Mouse (Mus musculus) erythroblast, embryonic 14.5 days (primary cell): ENCODE results near the gene Pdlim1. TPM values are rescaled to one million over a fixed set of nuclear protein-coding genes. Genes with fewer than 3 reads are reported as not detected.
"Not testable (repeated sequence)": the region's sequence is repeated elsewhere in the genome, so short reads cannot be mapped to it uniquely, and the experiment has no call there.

ENCODE experiments used
- H3K27me3 ChIP-seq: 2 replicates; pipeline ENCODE4 v1.6.1; 2012; ENCODE audit warnings: inconsistent platforms; ENCODE audit not compliant: control insufficient read depth
- H3K36me3 ChIP-seq: 2 replicates; pipeline ENCODE4 v1.6.1; 2012; ENCODE audit warnings: mild to moderate bottlenecking, inconsistent platforms; ENCODE audit not compliant: control insufficient read depth
- H3K4me1 ChIP-seq: 2 replicates; pipeline ENCODE4 v1.6.1; 2012; ENCODE audit warnings: inconsistent platforms; ENCODE audit not compliant: control insufficient read depth
- H3K4me3 ChIP-seq: replicated peaks from 2 replicates; pipeline ENCODE3; 2012; ENCODE audit warnings: moderate library complexity, mild to moderate bottlenecking, inconsistent platforms
- H3K9me3 ChIP-seq: 2 replicates; pipeline ENCODE4 v1.6.1; 2012; ENCODE audit warnings: low read length, inconsistent platforms, mixed read lengths; ENCODE audit not compliant: control insufficient read depth
- GATA1 ChIP-seq: IDR thresholded peaks from 2 replicates; pipeline ENCODE4 v1.6.1; 2012; ENCODE audit warnings: low read length, inconsistent platforms, mixed read lengths
- TAL1 ChIP-seq: IDR thresholded peaks from 3 replicates; pipeline ENCODE4 v1.6.1; 2012; ENCODE audit warnings: low read length, inconsistent platforms, mixed read lengths
- polyA plus RNA-seq: library from polyadenylated mRNA; stranded (reverse); fragments of >175 nt; gene quantifications from 2 replicates; pipeline ENCODE4 v1.2.3, GENCODE M21; 2012

Pdlim1 gene
- polyA plus RNA-seq, 1 experiment: 1.5 TPM

DNA sequence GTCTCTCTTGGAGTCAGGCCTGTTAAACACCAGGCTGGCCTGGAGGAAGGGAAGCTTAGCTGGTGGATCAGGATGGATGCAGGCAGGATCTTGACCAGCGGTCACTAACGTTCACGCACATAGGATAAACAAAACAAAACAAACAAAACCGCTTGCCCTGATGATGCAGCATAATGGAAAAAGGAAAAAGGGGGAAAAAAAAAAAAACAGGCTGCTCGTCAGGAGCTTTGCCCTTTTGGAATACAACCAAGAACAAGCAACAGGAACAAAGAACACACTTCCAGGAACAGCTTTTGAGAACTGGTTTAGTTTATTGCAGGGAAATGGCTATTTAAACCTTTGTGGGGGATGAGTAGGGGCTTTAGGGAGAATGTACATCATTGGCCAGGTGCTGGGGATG, 50.8 kb downstream of the Pdlim1 start:
- no peak for TF ChIP-seq GATA1
- TF ChIP-seq TAL1: no peak
- Histone ChIP-seq H3K4me1 (no peaks in the 10 kb centered on the region), H3K4me3 (no peak overlapping the region), H3K9me3 (no peaks in the 10 kb centered on the region), H3K27me3 (no peaks in the 10 kb centered on the region), H3K36me3 (peaks cover 23% of the 10 kb centered on the region)

DNA sequence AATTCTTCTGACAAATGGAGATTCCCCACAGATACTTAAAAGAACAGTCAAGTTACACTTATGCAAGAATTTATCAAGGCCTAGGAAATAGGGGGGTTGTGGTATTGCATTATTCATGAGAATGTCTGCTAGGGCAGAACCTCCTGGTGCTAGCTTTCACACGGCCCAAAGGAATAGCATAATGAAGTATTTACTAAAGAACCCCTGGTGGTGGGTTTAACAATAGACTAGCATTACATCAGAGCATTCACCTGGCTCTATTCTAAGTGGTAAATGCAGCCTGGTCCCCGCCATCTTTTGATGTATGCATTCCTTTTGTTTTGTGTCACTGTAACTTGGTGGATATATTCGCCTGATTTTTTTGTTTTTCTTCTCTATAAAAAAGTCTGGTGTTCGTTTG, 68.7 kb downstream of the Pdlim1 start:
- H3K36me3 ChIP-seq, H3K9me3 ChIP-seq, H3K27me3 ChIP-seq, H3K4me1 ChIP-seq, H3K4me3 ChIP-seq: not testable (repeated sequence)

DNA sequence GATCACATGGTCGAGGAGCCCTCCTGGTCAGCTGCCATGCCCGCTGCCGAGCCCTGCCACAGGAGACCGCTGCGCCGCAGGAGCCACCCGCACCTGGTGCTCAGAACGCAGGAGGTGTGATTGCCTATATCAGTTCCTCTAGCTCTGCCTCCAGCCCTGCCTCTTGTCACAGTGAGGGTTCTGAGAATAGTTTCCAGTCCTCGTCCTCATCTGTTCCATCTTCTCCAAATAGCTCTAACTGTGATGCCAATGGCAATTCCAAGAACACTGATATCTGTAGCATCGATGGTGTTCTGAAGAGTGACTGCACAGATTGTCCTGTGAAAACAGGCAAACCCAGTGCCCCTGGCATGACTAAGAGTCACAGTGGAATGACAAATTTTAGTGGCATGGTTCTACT, 81.0 kb downstream of the Pdlim1 start:
- Histone ChIP-seq H3K9me3 (no peaks in the 10 kb centered on the region), H3K4me1 (no peaks in the 10 kb centered on the region), H3K36me3 (no peaks in the 10 kb centered on the region), H3K27me3 (no peaks in the 10 kb centered on the region), H3K4me3 (no peak overlapping the region)
- TF ChIP-seq TAL1 (no peak), GATA1 (no peak)

DNA sequence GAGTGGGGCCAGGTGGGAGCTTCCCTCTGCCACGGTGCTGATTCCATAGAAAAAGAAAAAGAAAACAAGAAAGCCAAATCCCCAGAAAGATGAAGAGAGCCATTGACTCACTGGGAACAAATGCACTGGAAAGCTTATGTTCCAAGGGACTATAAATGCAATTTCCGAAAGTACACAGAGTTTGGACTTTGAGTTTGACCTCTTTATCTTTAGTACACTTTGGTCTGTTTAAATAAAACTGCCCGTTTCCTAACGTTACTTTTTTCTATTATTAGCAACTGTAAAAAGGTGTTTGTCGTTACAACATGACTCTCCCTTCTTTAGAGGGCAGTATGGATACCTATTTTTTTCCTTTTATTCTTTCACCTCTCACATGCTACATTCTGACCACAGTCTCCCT, 84.5 kb downstream of the Pdlim1 start, which contains the start of gene Cyp2c70:
Gene Cyp2c70, minus strand, starts transcription at position 174 of the 400 bp plus-strand sequence.
- H3K4me1 ChIP-seq: no peaks in the 10 kb centered on the region
- H3K36me3 ChIP-seq: no peaks in the 10 kb centered on the region
- no peaks in the 10 kb centered on the region for H3K9me3 ChIP-seq
- no peak for TF ChIP-seq TAL1
- no peak for TF ChIP-seq GATA1
- no peaks in the 10 kb centered on the region for H3K27me3 ChIP-seq
- no peak within 1 kb of the TSS for H3K4me3 ChIP-seq

DNA sequence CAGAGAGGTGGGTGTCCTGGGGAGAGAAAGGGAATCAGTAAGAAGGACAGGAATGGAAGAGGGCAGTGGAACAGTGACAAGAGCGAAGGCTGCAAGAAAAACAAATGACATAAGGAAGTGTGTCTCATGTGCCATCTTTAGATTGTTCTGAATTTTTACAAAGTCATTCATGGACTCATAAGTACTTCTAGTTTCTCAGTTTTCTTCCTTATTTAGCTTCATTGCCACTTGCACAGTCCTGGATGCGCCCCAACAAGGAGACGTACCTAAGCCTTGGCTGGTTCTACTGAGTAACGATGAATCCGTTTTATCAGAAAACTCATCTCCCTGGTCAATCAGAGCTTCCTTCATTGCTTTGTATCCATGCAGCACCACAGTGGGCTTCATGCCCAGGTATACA, 88.0 kb downstream of the Pdlim1 start:
- Histone ChIP-seq H3K36me3 (no peaks in the 10 kb centered on the region), H3K4me3 (no peak overlapping the region), H3K4me1 (no peaks in the 10 kb centered on the region), H3K27me3 (no peaks in the 10 kb centered on the region), H3K9me3 (no peaks in the 10 kb centered on the region)
- TF ChIP-seq TAL1 (no peak), GATA1 (no peak)

DNA sequence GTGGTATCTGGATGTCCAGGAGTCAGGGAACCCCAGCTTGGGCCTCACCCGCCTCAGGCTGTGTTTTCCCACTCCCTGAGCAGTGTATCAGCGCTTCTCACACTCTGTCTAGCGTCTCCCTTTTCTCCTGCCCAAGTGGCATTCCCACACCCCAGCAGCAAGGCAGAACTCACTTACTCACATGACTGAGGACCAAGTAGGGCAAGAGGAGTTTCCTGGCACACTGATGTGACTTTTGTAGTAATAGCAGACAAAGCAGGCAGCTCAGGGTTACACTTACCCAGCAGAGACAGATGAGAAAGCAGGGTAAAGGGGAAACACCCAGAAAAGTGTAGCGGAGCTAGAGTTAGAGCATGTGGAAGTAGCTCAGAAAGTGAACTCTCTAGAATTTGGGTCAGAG, 93.3 kb downstream of the Pdlim1 start:
- TF ChIP-seq GATA1 (no peak), TAL1 (no peak)
- Histone ChIP-seq H3K27me3 (no peaks in the 10 kb centered on the region), H3K4me1 (no peaks in the 10 kb centered on the region), H3K36me3 (no peaks in the 10 kb centered on the region), H3K4me3 (no peak overlapping the region), H3K9me3 (no peaks in the 10 kb centered on the region)

Other genes starting within 250 kb of the Pdlim1 start
- not detected in 2 replicates for gene Cyp2c54, start 198.0 kb downstream of the Pdlim1 start, polyA plus RNA-seq
- 0.07 TPM in 1 of 2 replicates, not detected in the other for gene Cyp2c50, start 182.2 kb downstream of the Pdlim1 start, polyA plus RNA-seq
- gene Cyp2c70, start 84.5 kb downstream of the Pdlim1 start, polyA plus RNA-seq: not detected in 2 replicates
- 2.4 TPM in 2 replicates for gene Sorbs1, start 241.9 kb upstream of the Pdlim1 start, polyA plus RNA-seq